ENCODE assay signal across 8 mouse cellular contexts in genomic region chr4:132048995-132049404, GRCm38 (mm10). TPM values are rescaled to one million over a fixed set of nuclear protein-coding genes. Genes with fewer than 3 reads are reported as not detected.
A peak's percentile ranks its signal among the peaks of the same experiment; 100 is the strongest.
DNase-seq lines count a peak whose midpoint lies in the region; ATAC-seq and TF ChIP-seq lines count a peak whose summit lies in the region.

No protein-coding gene starts in this region.

- peak; percentile 95 for DNase-seq in 416B (ENCODE audit: low read depth)
- DNase-seq in adrenal gland, postnatal 4 days (ENCODE audit: low spot score in 2 of 2): peak; percentile 71 to 76
- peak; percentile 99 for DNase-seq in embryonic facial prominence, embryonic 14.5 days (ENCODE audit: low spot score)
- peak; percentile 87 to 92 for DNase-seq in heart, adult 2 months
- DNase-seq in kidney, adult 2 months: peak; percentile 94
- DNase-seq in limb, embryonic 11.5 days (ENCODE audit: low spot score): peak; percentile 94
- DNase-seq in spleen, adult 12 weeks (ENCODE audit: low spot score): peak; percentile 70

- TF ChIP-seq CTCF in heart, adult 2 months (IDR thresholded peaks at IDR 0.05): no peak
- no peak for TF ChIP-seq CTCF in kidney, adult 2 months (conservative IDR thresholded peaks at IDR 0.05; ENCODE audit: insufficient read depth, insufficient read length, low read depth, low read length)

- WGBS in embryonic facial prominence, embryonic 14.5 days: 0% methylated on average over 3 of the region's 46 CpGs
- 2% methylated on average over 31 of the region's 46 CpGs for WGBS in heart, adult 2 months
- 2% methylated on average over 35 of the region's 46 CpGs for WGBS in kidney, adult 2 months
- under 1% methylated on average over 40 of the region's 46 CpGs for WGBS in limb, embryonic 11.5 days
- WGBS in midbrain, embryonic 13.5 days: under 1% methylated on average over 15 of the region's 46 CpGs

- H3K36me3 ChIP-seq in embryonic facial prominence, embryonic 14.5 days (ENCODE audit: control insufficient read depth, insufficient read depth, low read length): no peaks in the 10 kb centered on the region
- H3K36me3 ChIP-seq in heart, adult 2 months (ENCODE audit: control insufficient read depth, insufficient read depth, low read length): peaks cover 9% of the 10 kb centered on the region
- H3K36me3 ChIP-seq in kidney, adult 2 months (ENCODE audit: control insufficient read depth, insufficient read depth, low read length): no peaks in the 10 kb centered on the region
- H3K36me3 ChIP-seq in limb, embryonic 11.5 days (ENCODE audit: control insufficient read depth, insufficient read depth, low read length): no peaks in the 10 kb centered on the region
- H3K36me3 ChIP-seq in midbrain, embryonic 13.5 days: no peaks in the 10 kb centered on the region

- ATAC-seq in embryonic facial prominence, embryonic 14.5 days (ENCODE audit: low read depth): peak; percentile 99
- peak; percentile 97 for ATAC-seq in limb, embryonic 11.5 days (ENCODE audit: insufficient number of reproducible peaks, low FRiP score, low TSS enrichment, low read depth)
- peak; percentile 99 for ATAC-seq in midbrain, embryonic 13.5 days

- H3K4me2 ChIP-seq in embryonic facial prominence, embryonic 14.5 days (ENCODE audit: low read depth, low read length): peak overlapping the region; percentile 78
- peak overlapping the region; percentile 84 for H3K4me2 ChIP-seq in limb, embryonic 11.5 days (ENCODE audit: low read depth, severe bottlenecking)
- peak overlapping the region; percentile 86 for H3K4me2 ChIP-seq in midbrain, embryonic 13.5 days (replicated peaks)

- no peaks in the 10 kb centered on the region for H3K27me3 ChIP-seq in embryonic facial prominence, embryonic 14.5 days (replicated peaks; ENCODE audit: control insufficient read depth, insufficient read depth, low read length)
- H3K27me3 ChIP-seq in heart, adult 2 months (ENCODE audit: control insufficient read depth, insufficient read depth, low read length): no peaks in the 10 kb centered on the region
- no peaks in the 10 kb centered on the region for H3K27me3 ChIP-seq in kidney, adult 2 months (replicated peaks; ENCODE audit: control insufficient read depth, insufficient read depth, low read length)
- no peaks in the 10 kb centered on the region for H3K27me3 ChIP-seq in limb, embryonic 11.5 days (ENCODE audit: control insufficient read depth, insufficient read depth, low read length)
- no peaks in the 10 kb centered on the region for H3K27me3 ChIP-seq in midbrain, embryonic 13.5 days

- TF ChIP-seq EP300 in heart, adult 2 months (IDR thresholded peaks at IDR 0.05; ENCODE audit: insufficient read depth, low read depth, low read length): 0 out of 2 replicates have a peak, but pooled peaks have one; percentile 15

- peak; percentile 29; the same call in 1 of the 2 replicates for TF ChIP-seq POLR2A in heart, adult 2 months (IDR thresholded peaks at IDR 0.05; ENCODE audit: insufficient read depth, low read depth, low read length)
- no peak for TF ChIP-seq POLR2A in kidney, adult 2 months (IDR thresholded peaks at IDR 0.05; ENCODE audit: low read depth, low read length)

- H3K4me3 ChIP-seq in embryonic facial prominence, embryonic 14.5 days (ENCODE audit: low read depth, low read length): peak overlapping the region; percentile 93
- peak overlapping the region; percentile 82 for H3K4me3 ChIP-seq in heart, adult 2 months
- H3K4me3 ChIP-seq in kidney, adult 2 months (ENCODE audit: insufficient read depth, low read depth, low read length): peak overlapping the region; percentile 68
- peak overlapping the region; percentile 86 for H3K4me3 ChIP-seq in limb, embryonic 11.5 days (ENCODE audit: low read depth, low read length)
- H3K4me3 ChIP-seq in midbrain, embryonic 13.5 days (replicated peaks): peak overlapping the region; percentile 93

- H3K9me3 ChIP-seq in embryonic facial prominence, embryonic 14.5 days (ENCODE audit: control insufficient read depth, low read length): no peaks in the 10 kb centered on the region
- H3K9me3 ChIP-seq in limb, embryonic 11.5 days (ENCODE audit: control insufficient read depth, low read length): no peaks in the 10 kb centered on the region
- H3K9me3 ChIP-seq in midbrain, embryonic 13.5 days: no peaks in the 10 kb centered on the region

- peak overlapping the region; percentile 95 for H3K27ac ChIP-seq in embryonic facial prominence, embryonic 14.5 days (replicated peaks; ENCODE audit: low read depth, low read length)
- H3K27ac ChIP-seq in heart, adult 2 months: peak overlapping the region; percentile 71
- no peak overlapping the region for H3K27ac ChIP-seq in kidney, adult 2 months (ENCODE audit: insufficient read depth, low read depth, low read length)
- H3K27ac ChIP-seq in limb, embryonic 11.5 days (replicated peaks; ENCODE audit: low read depth, low read length): peak overlapping the region; percentile 91
- H3K27ac ChIP-seq in midbrain, embryonic 13.5 days: peak overlapping the region; percentile 99

- peak overlapping the region; percentile 96 for H3K9ac ChIP-seq in embryonic facial prominence, embryonic 14.5 days (ENCODE audit: low read depth, low read length)
- peak overlapping the region; percentile 83 for H3K9ac ChIP-seq in heart, adult 2 months (ENCODE audit: low read depth, low read length)
- peak overlapping the region; percentile 95 for H3K9ac ChIP-seq in limb, embryonic 11.5 days (ENCODE audit: low read length)
- H3K9ac ChIP-seq in midbrain, embryonic 13.5 days (replicated peaks): peak overlapping the region; percentile 99

- intact Hi-C loops in heart, adult 2 months (cut with DNase I): no loop called here

- peaks cover 3% of the 10 kb centered on the region for H3K79me2 ChIP-seq in heart, adult 2 months (replicated peaks; ENCODE audit: control insufficient read depth, insufficient read depth, low read length)

- H3K4me1 ChIP-seq in embryonic facial prominence, embryonic 14.5 days (ENCODE audit: control insufficient read depth, insufficient read depth, low read length): peaks cover 10% of the 10 kb centered on the region
- H3K4me1 ChIP-seq in heart, adult 2 months (ENCODE audit: control insufficient read depth, insufficient read depth, low read length): peaks cover 3% of the 10 kb centered on the region
- H3K4me1 ChIP-seq in kidney, adult 2 months (ENCODE audit: control insufficient read depth, insufficient read depth, low read length): peaks cover 4% of the 10 kb centered on the region; the same call in 1 of the 2 replicates
- H3K4me1 ChIP-seq in limb, embryonic 11.5 days (ENCODE audit: control insufficient read depth, insufficient read depth, low read length): peaks cover 7% of the 10 kb centered on the region
- H3K4me1 ChIP-seq in midbrain, embryonic 13.5 days (replicated peaks): peaks cover 56% of the 10 kb centered on the region

RNA-seq across cellular contexts. Expression of gene Gm10300, which starts 25.5 kb away (rescaled TPM):
- under 1 TPM; 0.70 to 0.73 TPM for total RNA-seq in adrenal gland, postnatal 4 days (2021)
- polyA plus RNA-seq in embryonic facial prominence, embryonic 14.5 days (2014; fragmentation: Nextera tagmentation; extraction: Ambion mirVana): 0.07 and 0.14 TPM in 2 replicates
- total RNA-seq in heart, adult 2 months (2021): under 1 TPM; 0.11 to 0.13 TPM
- 0.08 and 0.12 TPM in 2 replicates for polyA plus RNA-seq in heart, adult 2 months (2012; rRNA removed)
- polyA plus RNA-seq in kidney, adult 2 months (2012; rRNA removed): 0.09 and 0.27 TPM in 2 replicates
- polyA plus RNA-seq in limb, embryonic 11.5 days (2014; fragmentation: Nextera tagmentation; extraction: Ambion mirVana): not detected in 2 replicates
- not detected in 2 replicates for polyA plus RNA-seq in midbrain, embryonic 13.5 days (2015; fragmentation: Nextera tagmentation; extraction: Ambion mirVana)

RNA-seq across cellular contexts. Expression of gene Epb41, which starts 26.1 kb away (rescaled TPM):
- total RNA-seq in adrenal gland, postnatal 4 days (2021): 10 to 100 TPM; 67.2 to 91.2 TPM
- 64.9 and 65.1 TPM in 2 replicates for polyA plus RNA-seq in embryonic facial prominence, embryonic 14.5 days (2014; fragmentation: Nextera tagmentation; extraction: Ambion mirVana)
- 100 to 1,000 TPM; 128 to 256 TPM for total RNA-seq in heart, adult 2 months (2021)
- polyA plus RNA-seq in heart, adult 2 months (2012; rRNA removed): 58.7 and 62.5 TPM in 2 replicates
- 69.8 and 73.8 TPM in 2 replicates for polyA plus RNA-seq in kidney, adult 2 months (2012; rRNA removed)
- 107 and 120 TPM in 2 replicates for polyA plus RNA-seq in limb, embryonic 11.5 days (2014; fragmentation: Nextera tagmentation; extraction: Ambion mirVana)
- polyA plus RNA-seq in midbrain, embryonic 13.5 days (2015; fragmentation: Nextera tagmentation; extraction: Ambion mirVana): 120 and 122 TPM in 2 replicates
